Mouse (Mus musculus): Measurements from ENCODE around the gene Mrgprd. TPM values are rescaled to one million over a fixed set of nuclear protein-coding genes. Genes with fewer than 3 reads are reported as not detected.

Mrgprd gene
- polyA plus RNA-seq, 1 experiment, result not detected

DNA sequence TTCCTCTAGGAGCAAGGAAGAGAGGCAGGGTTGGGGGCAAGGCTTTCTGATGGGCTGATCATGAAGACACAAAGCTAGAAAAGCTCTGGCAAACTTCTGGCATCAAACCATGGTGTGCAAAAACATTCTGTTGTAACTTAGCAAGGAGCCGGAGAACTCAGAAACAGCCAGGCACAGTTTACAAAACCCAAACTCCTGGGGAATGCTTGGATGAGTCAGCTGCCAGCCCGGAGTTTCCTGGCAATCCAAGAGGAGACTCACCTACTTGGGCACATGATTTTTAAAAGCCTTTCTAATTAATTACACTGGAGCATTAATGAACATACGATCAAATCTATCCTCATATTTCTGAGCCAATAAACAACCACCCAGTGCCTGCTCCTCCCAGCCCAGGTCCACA is 2.5 kb upstream of the Mrgprd start:
- no peak overlapping the region for H3K4me3 ChIP-seq (ENCODE audit: control insufficient read depth, low read depth, low read length)
- H3K27ac ChIP-seq (ENCODE audit: control insufficient read depth, insufficient read depth, low read depth, low read length), result no peak overlapping the region
- H3K4me1 ChIP-seq (ENCODE audit: control insufficient read depth, insufficient read depth, low read length), result peaks cover 11% of the 10 kb centered on the region
- TF ChIP-seq POLR2A (IDR thresholded peaks at IDR 0.05; ENCODE audit: control insufficient read depth, low read depth, low read length) (no peak), CTCF (IDR thresholded peaks at IDR 0.05; ENCODE audit: control insufficient read depth, insufficient read depth, insufficient replicate concordance, low read depth, low read length) (no peak)
- no peaks in the 10 kb centered on the region for H3K36me3 ChIP-seq (ENCODE audit: control insufficient read depth, insufficient read depth, low read length)
- H3K27me3 ChIP-seq (ENCODE audit: control insufficient read depth, insufficient read depth, low read length), result no peaks in the 10 kb centered on the region

GRCm38 (mm10) chr7:145317522-145317921 is 2.9 kb downstream of the Mrgprd start:
- TF ChIP-seq POLR2A (IDR thresholded peaks at IDR 0.05; ENCODE audit: control insufficient read depth, low read depth, low read length) (no peak), CTCF (IDR thresholded peaks at IDR 0.05; ENCODE audit: control insufficient read depth, insufficient read depth, insufficient replicate concordance, low read depth, low read length) (no peak)
- Histone ChIP-seq H3K27me3 (ENCODE audit: control insufficient read depth, insufficient read depth, low read length) (no peaks in the 10 kb centered on the region), H3K27ac (ENCODE audit: control insufficient read depth, insufficient read depth, low read depth, low read length) (no peak overlapping the region), H3K4me3 (ENCODE audit: control insufficient read depth, low read depth, low read length) (no peak overlapping the region), H3K4me1 (ENCODE audit: control insufficient read depth, insufficient read depth, low read length) (no peaks in the 10 kb centered on the region), H3K36me3 (ENCODE audit: control insufficient read depth, insufficient read depth, low read length) (no peaks in the 10 kb centered on the region)

GRCm38 (mm10) chr7:145319481-145319880 is 4.8 kb downstream of the Mrgprd start:
- no peak overlapping the region for H3K27ac ChIP-seq (ENCODE audit: control insufficient read depth, insufficient read depth, low read depth, low read length)
- H3K4me3 ChIP-seq (ENCODE audit: control insufficient read depth, low read depth, low read length), result no peak overlapping the region
- TF ChIP-seq POLR2A (IDR thresholded peaks at IDR 0.05; ENCODE audit: control insufficient read depth, low read depth, low read length) (no peak), CTCF (IDR thresholded peaks at IDR 0.05; ENCODE audit: control insufficient read depth, insufficient read depth, insufficient replicate concordance, low read depth, low read length) (no peak)
- no peaks in the 10 kb centered on the region for H3K36me3 ChIP-seq (ENCODE audit: control insufficient read depth, insufficient read depth, low read length)
- H3K27me3 ChIP-seq (ENCODE audit: control insufficient read depth, insufficient read depth, low read length), result no peaks in the 10 kb centered on the region
- no peaks in the 10 kb centered on the region for H3K4me1 ChIP-seq (ENCODE audit: control insufficient read depth, insufficient read depth, low read length)

DNA sequence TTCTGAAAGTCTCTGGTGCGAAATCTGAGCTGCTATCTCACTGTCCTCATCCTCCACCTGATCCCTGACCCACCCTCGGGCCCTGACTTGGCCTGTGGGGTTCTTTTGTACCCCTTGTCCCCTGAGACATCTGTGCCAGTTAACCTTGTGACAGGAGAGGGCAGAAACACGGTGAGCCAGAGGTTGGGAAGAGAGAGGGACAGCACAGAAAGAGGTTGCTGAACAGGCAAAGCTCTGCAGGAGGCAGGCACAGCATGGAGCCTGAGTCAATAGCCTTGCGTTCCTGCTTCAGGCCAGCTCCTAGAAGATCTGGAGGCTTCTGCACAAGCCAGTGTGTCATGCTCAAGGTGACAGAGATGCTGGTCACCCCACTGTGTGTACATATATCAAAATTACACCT is 9.0 kb downstream of the Mrgprd start:
- Histone ChIP-seq H3K4me3 (ENCODE audit: control insufficient read depth, low read depth, low read length) (no peak overlapping the region), H3K27ac (ENCODE audit: control insufficient read depth, insufficient read depth, low read depth, low read length) (no peak overlapping the region), H3K4me1 (ENCODE audit: control insufficient read depth, insufficient read depth, low read length) (no peaks in the 10 kb centered on the region), H3K36me3 (ENCODE audit: control insufficient read depth, insufficient read depth, low read length) (no peaks in the 10 kb centered on the region), H3K27me3 (ENCODE audit: control insufficient read depth, insufficient read depth, low read length) (no peaks in the 10 kb centered on the region)
- TF ChIP-seq POLR2A (IDR thresholded peaks at IDR 0.05; ENCODE audit: control insufficient read depth, low read depth, low read length) (no peak), CTCF (IDR thresholded peaks at IDR 0.05; ENCODE audit: control insufficient read depth, insufficient read depth, insufficient replicate concordance, low read depth, low read length) (no peak)

DNA sequence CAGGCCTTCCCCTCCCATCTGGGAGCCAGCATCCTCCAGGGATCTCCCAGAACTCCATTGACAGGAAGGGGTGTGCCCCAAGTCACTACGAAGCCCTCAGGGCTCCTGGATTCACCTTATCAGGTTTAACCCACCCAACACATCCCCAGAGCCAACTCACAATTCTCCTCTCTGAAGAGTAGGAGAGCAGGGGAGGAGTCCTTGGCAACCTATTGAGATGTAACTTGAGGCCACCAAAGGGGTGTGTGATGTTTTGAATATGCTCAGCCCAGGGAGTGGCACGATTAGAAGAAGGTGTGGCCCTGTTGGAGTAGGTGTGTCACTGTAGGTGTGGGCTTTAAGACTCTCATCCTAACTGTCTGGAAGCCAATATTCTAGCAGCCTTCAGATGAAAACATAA is 11.1 kb downstream of the Mrgprd start:
- Histone ChIP-seq H3K4me3 (ENCODE audit: control insufficient read depth, low read depth, low read length) (no peak overlapping the region), H3K27me3 (ENCODE audit: control insufficient read depth, insufficient read depth, low read length) (no peaks in the 10 kb centered on the region), H3K27ac (ENCODE audit: control insufficient read depth, insufficient read depth, low read depth, low read length) (no peak overlapping the region), H3K36me3 (ENCODE audit: control insufficient read depth, insufficient read depth, low read length) (no peaks in the 10 kb centered on the region), H3K4me1 (ENCODE audit: control insufficient read depth, insufficient read depth, low read length) (no peaks in the 10 kb centered on the region)
- no peak for TF ChIP-seq CTCF (IDR thresholded peaks at IDR 0.05; ENCODE audit: control insufficient read depth, insufficient read depth, insufficient replicate concordance, low read depth, low read length)
- TF ChIP-seq POLR2A (IDR thresholded peaks at IDR 0.05; ENCODE audit: control insufficient read depth, low read depth, low read length), result no peak

DNA sequence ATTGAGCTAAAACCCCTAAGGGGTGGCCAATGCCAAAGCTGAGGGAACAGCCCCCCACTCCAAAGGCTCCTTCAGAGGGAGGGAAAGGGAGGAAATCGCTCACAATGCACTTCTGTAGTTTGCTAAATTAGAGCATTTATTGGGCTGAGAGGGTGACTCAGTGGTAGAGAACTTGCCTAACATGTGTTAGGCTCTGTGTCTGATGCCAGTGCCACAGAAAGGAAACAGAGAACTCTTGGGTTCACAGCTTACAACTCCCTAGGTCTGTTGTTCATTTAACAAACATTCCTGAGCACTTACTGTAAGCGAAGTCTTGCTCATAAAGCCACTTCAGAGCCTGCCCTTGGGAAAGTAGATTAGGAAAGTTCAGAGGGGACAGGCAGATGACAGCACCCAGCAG is 15.3 kb downstream of the Mrgprd start:
- no peak overlapping the region for H3K27ac ChIP-seq (ENCODE audit: control insufficient read depth, insufficient read depth, low read depth, low read length)
- TF ChIP-seq CTCF (IDR thresholded peaks at IDR 0.05; ENCODE audit: control insufficient read depth, insufficient read depth, insufficient replicate concordance, low read depth, low read length), result no peak
- TF ChIP-seq POLR2A (IDR thresholded peaks at IDR 0.05; ENCODE audit: control insufficient read depth, low read depth, low read length), result no peak
- no peak overlapping the region for H3K4me3 ChIP-seq (ENCODE audit: control insufficient read depth, low read depth, low read length)
- no peaks in the 10 kb centered on the region for H3K27me3 ChIP-seq (ENCODE audit: control insufficient read depth, insufficient read depth, low read length)
- no peaks in the 10 kb centered on the region for H3K4me1 ChIP-seq (ENCODE audit: control insufficient read depth, insufficient read depth, low read length)
- no peaks in the 10 kb centered on the region for H3K36me3 ChIP-seq (ENCODE audit: control insufficient read depth, insufficient read depth, low read length)

DNA sequence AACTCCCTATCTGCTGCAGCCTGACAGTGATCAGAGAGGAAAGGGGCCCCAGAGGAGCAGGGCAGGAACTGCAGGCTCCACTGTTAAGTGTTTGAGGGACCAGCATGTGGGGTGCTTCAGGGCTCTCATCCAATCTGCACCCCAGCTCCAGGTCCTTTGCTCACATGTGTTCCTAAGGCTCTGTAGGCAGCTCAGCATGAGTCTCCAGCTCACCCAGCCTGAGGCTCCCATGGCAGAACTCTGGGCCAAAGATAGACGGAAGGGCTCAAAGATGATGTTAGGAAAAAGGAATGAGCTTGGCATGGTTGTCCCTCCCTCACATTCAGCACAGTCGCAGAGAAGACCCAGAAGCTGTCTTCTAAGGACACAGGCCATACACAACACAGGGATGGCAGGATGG is 16.0 kb downstream of the Mrgprd start:
- Histone ChIP-seq H3K27me3 (ENCODE audit: control insufficient read depth, insufficient read depth, low read length) (no peaks in the 10 kb centered on the region), H3K4me3 (ENCODE audit: control insufficient read depth, low read depth, low read length) (no peak overlapping the region), H3K36me3 (ENCODE audit: control insufficient read depth, insufficient read depth, low read length) (no peaks in the 10 kb centered on the region), H3K4me1 (ENCODE audit: control insufficient read depth, insufficient read depth, low read length) (no peaks in the 10 kb centered on the region), H3K27ac (ENCODE audit: control insufficient read depth, insufficient read depth, low read depth, low read length) (no peak overlapping the region)
- TF ChIP-seq CTCF (IDR thresholded peaks at IDR 0.05; ENCODE audit: control insufficient read depth, insufficient read depth, insufficient replicate concordance, low read depth, low read length) (no peak), POLR2A (IDR thresholded peaks at IDR 0.05; ENCODE audit: control insufficient read depth, low read depth, low read length) (no peak)
